Mouse (Mus musculus) common myeloid progenitor, adult 5-6 weeks (primary cell): ENCODE measurements at regions not wholly inside any gene's neighbourhood (a gene's known extent, or its start where the extent isn't known, plus 50 kb on each side); places are given as distances from the start of the nearest gene placed in this dataset.
A peak's percentile ranks its signal among the peaks of the same experiment; 100 is the strongest.
"Not testable (repeated sequence)": the region's sequence is repeated elsewhere in the genome, so short reads cannot be mapped to it uniquely, and the experiment has no call there.

Experiments
- ATAC-seq: replicated peaks from 2 replicates; pipeline ENCODE4 v1.8.0; 2016; ENCODE audit warnings: low read depth, mild to moderate bottlenecking, moderate TSS enrichment, inconsistent platforms; ENCODE audit not compliant: poor library complexity, severe bottlenecking

- peak; percentile 63 for ATAC-seq
Observed at GRCm38 (mm10) chr12:70655900-70656544, 169.3 kb upstream of the Frmd6 start.

GRCm38 (mm10) chr12:70656805-70657492, 168.4 kb upstream of the Frmd6 start:
- no peak for ATAC-seq

GRCm38 (mm10) chr12:70657493-70657810, 167.9 kb upstream of the Frmd6 start:
- no peak for ATAC-seq

GRCm38 (mm10) chr12:70658106-70658505, 167.2 kb upstream of the Frmd6 start:
- ATAC-seq: no peak

GRCm38 (mm10) chr12:70660388-70660787, 164.9 kb upstream of the Frmd6 start:
- ATAC-seq: no peak

GRCm38 (mm10) chr12:70668158-70668557, 157.2 kb upstream of the Frmd6 start:
- not testable (repeated sequence) for ATAC-seq

- no peak for ATAC-seq
Observed at GRCm38 (mm10) chr12:70672115-70672514, 153.2 kb upstream of the Frmd6 start.

- no peak for ATAC-seq
Observed at GRCm38 (mm10) chr12:70673188-70673587, 152.1 kb upstream of the Frmd6 start.

GRCm38 (mm10) chr12:70674144-70674543, 151.2 kb upstream of the Frmd6 start:
- ATAC-seq: no peak

- ATAC-seq: no peak
Observed at GRCm38 (mm10) chr12:70675846-70676245, 149.5 kb upstream of the Frmd6 start.

GRCm38 (mm10) chr12:70679701-70680425, 145.5 kb upstream of the Frmd6 start:
- no peak for ATAC-seq

GRCm38 (mm10) chr12:70681407-70681990, 143.8 kb upstream of the Frmd6 start:
- no peak for ATAC-seq

- ATAC-seq: no peak
Observed at GRCm38 (mm10) chr12:70684354-70684753, 141.0 kb upstream of the Frmd6 start.

GRCm38 (mm10) chr12:70685432-70685831, 139.9 kb upstream of the Frmd6 start:
- ATAC-seq: no peak

GRCm38 (mm10) chr12:70686337-70686736, 139.0 kb upstream of the Frmd6 start:
- ATAC-seq: no peak

GRCm38 (mm10) chr12:70686971-70687370, 138.3 kb upstream of the Frmd6 start:
- no peak for ATAC-seq

GRCm38 (mm10) chr12:70695162-70695561, 130.2 kb upstream of the Frmd6 start:
- peak; percentile 90 for ATAC-seq

- no peak for ATAC-seq
Observed at GRCm38 (mm10) chr12:70696256-70696655, 129.1 kb upstream of the Frmd6 start.

GRCm38 (mm10) chr12:70698466-70698865, 126.8 kb upstream of the Frmd6 start:
- ATAC-seq: 0 out of 2 replicates have a peak, but pooled peaks have one; percentile 22

- peak; percentile 54 for ATAC-seq
Observed at GRCm38 (mm10) chr12:70702473-70702872, 122.8 kb upstream of the Frmd6 start.
